Mouse (Mus musculus): Measurements from ENCODE around the gene Gng3.
"Not testable (repeated sequence)": the region's sequence is repeated elsewhere in the genome, so short reads cannot be mapped to it uniquely, and the experiment has no call there.

Gng3 gene

GRCm38 (mm10) chr19:8839103-8839907, at the start of gene Gng3:
Gene Gng3, minus strand, starts transcription at chr19:8839194.
- peak; percentile 94 for DNase-seq

GRCm38 (mm10) chr19:8887585-8888463, 48.8 kb upstream of the Gng3 start:
- no peak for DNase-seq

GRCm38 (mm10) chr19:8886916-8887584, 48.1 kb upstream of the Gng3 start:
- no peak for DNase-seq

GRCm38 (mm10) chr19:8883616-8884015, 44.6 kb upstream of the Gng3 start, which contains the start of the genes Lbhd1 and Gm49403:
Gene Lbhd1, plus strand, starts transcription at chr19:8883732.
Gene Gm49403, plus strand, starts transcription at chr19:8883930.
- DNase-seq, result no peak

- no peak for DNase-seq
These were observed 42.0 kb upstream of the Gng3 start for GRCm38 (mm10) chr19:8881034-8881392.

- peak; percentile 92 for DNase-seq
These were observed 41.5 kb upstream of the Gng3 start, which contains the start of gene Uqcc3 for GRCm38 (mm10) chr19:8880311-8881033. Gene Uqcc3, minus strand, starts transcription at chr19:8880923.

- DNase-seq, result no peak
These were observed 36.0 kb upstream of the Gng3 start for GRCm38 (mm10) chr19:8875031-8875430.

GRCm38 (mm10) chr19:8872266-8872840, 33.4 kb upstream of the Gng3 start:
- DNase-seq, result no peak

- DNase-seq, result peak; percentile 98
These were observed 32.5 kb upstream of the Gng3 start, which contains the start of gene Ubxn1 for GRCm38 (mm10) chr19:8871267-8872186. Gene Ubxn1, plus strand, starts transcription at chr19:8871496.

- DNase-seq, result no peak
These were observed 31.8 kb upstream of the Gng3 start for GRCm38 (mm10) chr19:8870838-8871237.

GRCm38 (mm10) chr19:8870381-8870780, 31.4 kb upstream of the Gng3 start:
- not testable (repeated sequence) for DNase-seq

GRCm38 (mm10) chr19:8864265-8864664, 25.3 kb upstream of the Gng3 start:
- DNase-seq, result no peak

GRCm38 (mm10) chr19:8859018-8859417, 20.0 kb upstream of the Gng3 start:
- DNase-seq, result no peak

- peak; percentile 27 for DNase-seq
These were observed 18.7 kb upstream of the Gng3 start for GRCm38 (mm10) chr19:8857689-8858088.

GRCm38 (mm10) chr19:8853117-8853516, 14.1 kb upstream of the Gng3 start:
- DNase-seq, result no peak

- no peak for DNase-seq
These were observed 13.4 kb upstream of the Gng3 start for GRCm38 (mm10) chr19:8852236-8852928.

GRCm38 (mm10) chr19:8851639-8852038, 12.6 kb upstream of the Gng3 start:
- peak; percentile 10 for DNase-seq

GRCm38 (mm10) chr19:8850402-8850901, 11.5 kb upstream of the Gng3 start, which contains the start of gene Lrrn4cl:
Gene Lrrn4cl, plus strand, starts transcription at chr19:8850768.
- peak; percentile 19 for DNase-seq

GRCm38 (mm10) chr19:8848356-8848755, 9.4 kb upstream of the Gng3 start:
- DNase-seq, result no peak

All from cerebellum, adult 9-10 months (tissue).